Mouse (Mus musculus) cerebellum, adult 2 months (tissue): Measurements from ENCODE around the gene Csdc2.

Experiments used
- CTCF ChIP-seq: fragments of 200-500 bp; IDR thresholded peaks from 2 replicates; pipeline ENCODE4 v1.5.1; 2011; ENCODE audit warnings: low read depth, mild to moderate bottlenecking, control low read depth, low read length, moderate library complexity, borderline replicate concordance; ENCODE audit not compliant: insufficient read depth
- POLR2A ChIP-seq: fragments of 200-500 bp; IDR thresholded peaks from 2 replicates; pipeline ENCODE4 v1.6.1; 2011; ENCODE audit warnings: low read length, control low read depth, borderline replicate concordance; ENCODE audit not compliant: insufficient read depth

DNA sequence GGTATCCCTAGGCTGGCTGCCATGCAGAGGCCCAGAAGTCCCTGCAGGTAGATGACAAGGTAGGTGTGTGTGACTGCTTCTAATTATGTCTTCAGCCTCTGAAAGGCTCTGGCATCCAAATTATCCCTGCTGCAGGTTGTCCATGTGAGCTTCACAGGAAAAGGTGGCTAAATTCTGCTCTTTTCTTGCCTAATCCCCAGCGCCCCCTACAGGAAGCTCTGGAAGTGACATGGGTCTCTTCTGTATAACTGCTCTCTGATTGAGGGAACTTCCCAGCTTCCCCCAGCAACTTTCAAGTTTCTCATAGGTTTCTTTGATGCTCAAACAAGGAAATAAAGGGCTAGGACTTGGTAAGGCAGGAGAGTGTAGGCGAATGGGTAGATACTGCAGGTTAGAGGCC lies 31.6 kb upstream of the Csdc2 start:
- TF ChIP-seq CTCF: peak; percentile 68
- no peak for TF ChIP-seq POLR2A
